Mouse (Mus musculus) liver, postnatal 0 days (tissue): ENCODE measurements around the gene Mfng. TPM values are rescaled to one million over a fixed set of nuclear protein-coding genes. Genes with fewer than 3 reads are reported as not detected.

Source experiments
- ATAC-seq: fragments of 200-750 bp; cut with Nextera tagmentation; 2 replicates; pipeline ENCODE4 v1.8.0; 2017; ENCODE audit warnings: mild to moderate bottlenecking, moderate library complexity
- DNase-seq: peaks from one replicate; pipeline ENCODE4 v3.0.0-alpha.2; 2016
- H3K27ac ChIP-seq: fragments of 300-500 bp; sonication (generic); 2 replicates; pipeline ENCODE4 v1.5.1; 2014; ENCODE audit warnings: antibody characterized with exemption, moderate library complexity, mild to moderate bottlenecking, low read depth
- H3K27me3 ChIP-seq: fragments of 300-500 bp; sonication (generic); 2 replicates; pipeline ENCODE4 v1.6.1; 2014; ENCODE audit warnings: low read length, control low read depth, mixed read lengths; ENCODE audit not compliant: insufficient read depth
- H3K36me3 ChIP-seq: fragments of 300-500 bp; sonication (generic); replicated peaks from 2 replicates; pipeline ENCODE4 v1.6.1; 2014; ENCODE audit warnings: mild to moderate bottlenecking, control low read depth, low read length, moderate library complexity, mixed read lengths; ENCODE audit not compliant: insufficient read depth
- H3K4me1 ChIP-seq: fragments of 300-500 bp; sonication (generic); 2 replicates; pipeline ENCODE4 v1.6.1; 2014; ENCODE audit warnings: antibody characterized with exemption, mild to moderate bottlenecking, control low read depth; ENCODE audit not compliant: insufficient read depth
- H3K4me2 ChIP-seq: fragments of 300-500 bp; sonication (generic); 2 replicates; pipeline ENCODE4 v1.6.1; 2014; ENCODE audit warnings: low read depth, mild to moderate bottlenecking, low read length, moderate library complexity, mixed read lengths
- H3K4me3 ChIP-seq: fragments of 300-500 bp; sonication (generic); 2 replicates; pipeline ENCODE4 v1.5.1; 2014; ENCODE audit warnings: low read depth, low read length
- H3K9ac ChIP-seq: fragments of 300-500 bp; sonication (generic); replicated peaks from 2 replicates; pipeline ENCODE4 v1.6.1; 2014; ENCODE audit warnings: mild to moderate bottlenecking, moderate library complexity
- H3K9me3 ChIP-seq: fragments of 300-500 bp; sonication (generic); 2 replicates; pipeline ENCODE4 v1.6.1; 2016; ENCODE audit warnings: mild to moderate bottlenecking, control low read depth, low read length, mixed read lengths
- CTCF ChIP-seq: sonication (generic); IDR thresholded peaks from 2 replicates; pipeline ENCODE4 v1.5.1; 2016; ENCODE audit warnings: antibody characterized with exemption, low read depth
- EP300 ChIP-seq: IDR thresholded peaks from 2 replicates; pipeline ENCODE4 v1.6.1; 2016; ENCODE audit warnings: antibody characterized with exemption, low read depth, mild to moderate bottlenecking
- WGBS: fragments of 180-500 bp; shearing (Covaris S2); extraction: QIAGEN DNeasy Blood & Tissue Kit; methylation state at CpG from one replicate; pipeline ENCODE4 v1.1.7; 2014; ENCODE audit not compliant: insufficient replicate concordance; 5-methylcytosine and 5-hydroxymethylcytosine counted together
- polyA plus RNA-seq: library from polyadenylated mRNA; unstranded; fragments of >200 nt; fragmentation: Nextera tagmentation; extraction: Ambion mirVana; gene quantifications from 2 replicates; pipeline ENCODE4 v1.2.1, GENCODE M21; 2015

Gene Mfng
- polyA plus RNA-seq, 1 experiment from 2014 or later = 4.8 TPM

GRCm38 (mm10) chr15:78744206-78744605 is 29.1 kb downstream of the Mfng start:
- Histone ChIP-seq H3K4me2 (no peak overlapping the region), H3K9ac (no peak overlapping the region), H3K27me3 (no peaks in the 10 kb centered on the region), H3K9me3 (no peaks in the 10 kb centered on the region), H3K4me3 (no peak overlapping the region), H3K4me1 (no peaks in the 10 kb centered on the region), H3K27ac (no peak overlapping the region), H3K36me3 (no peaks in the 10 kb centered on the region)
- no peak for ATAC-seq
- DNase-seq = peak; percentile 81
- 3% methylated on average over 5 of the region's 5 CpGs for WGBS
- no peak for TF ChIP-seq EP300
- TF ChIP-seq CTCF = peak; percentile 97

GRCm38 (mm10) chr15:78742831-78743230 is 30.4 kb downstream of the Mfng start:
- no peak overlapping the region for H3K27ac ChIP-seq
- no peaks in the 10 kb centered on the region for H3K36me3 ChIP-seq
- no peaks in the 10 kb centered on the region for H3K27me3 ChIP-seq
- H3K4me2 ChIP-seq = no peak overlapping the region
- no peak for ATAC-seq
- DNase-seq = no peak
- WGBS = 86% methylated on average over 7 of the region's 10 CpGs
- no peaks in the 10 kb centered on the region for H3K9me3 ChIP-seq
- H3K4me1 ChIP-seq = no peaks in the 10 kb centered on the region
- H3K4me3 ChIP-seq = no peak overlapping the region
- no peak for TF ChIP-seq CTCF
- no peak for TF ChIP-seq EP300
- H3K9ac ChIP-seq = no peak overlapping the region

- TF ChIP-seq EP300 (no peak), CTCF (no peak)
- no peaks in the 10 kb centered on the region for H3K36me3 ChIP-seq
- H3K4me1 ChIP-seq = no peaks in the 10 kb centered on the region
- no peak for DNase-seq
- WGBS = 31% methylated on average over 12 of the region's 12 CpGs
- H3K9ac ChIP-seq = no peak overlapping the region
- H3K27ac ChIP-seq = no peak overlapping the region
- no peak overlapping the region for H3K4me3 ChIP-seq
- H3K4me2 ChIP-seq = no peak overlapping the region
- H3K27me3 ChIP-seq = peaks cover 5% of the 10 kb centered on the region; the same call in 1 of the 2 replicates
- no peak for ATAC-seq
- H3K9me3 ChIP-seq = no peaks in the 10 kb centered on the region
Observed at GRCm38 (mm10) chr15:78740662-78741061, 32.6 kb downstream of the Mfng start.

- ATAC-seq (no peak), DNase-seq (no peak)
- Histone ChIP-seq H3K9me3 (no peaks in the 10 kb centered on the region), H3K4me1 (no peaks in the 10 kb centered on the region), H3K4me2 (no peak overlapping the region), H3K27me3 (peaks cover 8% of the 10 kb centered on the region; the same call in 1 of the 2 replicates), H3K27ac (no peak overlapping the region), H3K4me3 (no peak overlapping the region), H3K9ac (no peak overlapping the region), H3K36me3 (no peaks in the 10 kb centered on the region)
- 48% methylated on average over 6 of the region's 6 CpGs for WGBS
- TF ChIP-seq CTCF (no peak), EP300 (no peak)
Observed at GRCm38 (mm10) chr15:78737146-78737545, 36.1 kb downstream of the Mfng start.

- Histone ChIP-seq H3K27me3 (peaks cover 8% of the 10 kb centered on the region; the same call in 1 of the 2 replicates), H3K4me1 (no peaks in the 10 kb centered on the region), H3K36me3 (no peaks in the 10 kb centered on the region), H3K4me2 (no peak overlapping the region), H3K9ac (no peak overlapping the region), H3K4me3 (no peak overlapping the region), H3K9me3 (no peaks in the 10 kb centered on the region), H3K27ac (no peak overlapping the region)
- no peak for TF ChIP-seq EP300
- TF ChIP-seq CTCF = no peak
- ATAC-seq (no peak), DNase-seq (no peak)
- 26% methylated on average over 7 of the region's 7 CpGs for WGBS
Observed at GRCm38 (mm10) chr15:78736681-78737100, 36.6 kb downstream of the Mfng start.

- Histone ChIP-seq H3K4me3 (no peak overlapping the region), H3K27me3 (peaks cover 8% of the 10 kb centered on the region; the same call in 1 of the 2 replicates), H3K9ac (no peak overlapping the region), H3K4me2 (no peak overlapping the region), H3K36me3 (no peaks in the 10 kb centered on the region), H3K9me3 (no peaks in the 10 kb centered on the region), H3K4me1 (no peaks in the 10 kb centered on the region), H3K27ac (no peak overlapping the region)
- TF ChIP-seq CTCF (no peak), EP300 (no peak)
- DNase-seq (no peak), ATAC-seq (no peak)
- 45% methylated on average over 3 of the region's 3 CpGs for WGBS
Observed at GRCm38 (mm10) chr15:78736181-78736579, 37.1 kb downstream of the Mfng start.
